Mouse (Mus musculus) CH12.LX (cell line): Measurements from ENCODE around the gene Clk2. TPM values are rescaled to one million over a fixed set of nuclear protein-coding genes. Genes with fewer than 3 reads are reported as not detected.

ENCODE experiments used
- DNase-seq: peaks from one replicate; pipeline ENCODE4 v3.0.0-alpha.2; 2013; ENCODE audit errors: extremely low read depth
- H3K27ac ChIP-seq: 2 replicates; pipeline ENCODE4 v1.5.1; 2012; ENCODE audit warnings: low read depth, mild to moderate bottlenecking, control low read depth, moderate library complexity; ENCODE audit not compliant: insufficient read depth
- H3K27me3 ChIP-seq: replicated peaks from 2 replicates; pipeline ENCODE3; 2012; ENCODE audit warnings: inconsistent platforms
- H3K36me3 ChIP-seq, 2 experiments: replicated peaks in 1 of 2; 2 replicates each; pipeline versions ENCODE3 to v1.6.1; 2012; ENCODE audit warnings: inconsistent platforms in 1 of 2, low read length in 1 of 2, mild to moderate bottlenecking in 1 of 2, mixed read lengths in 1 of 2, moderate library complexity in 1 of 2; ENCODE audit not compliant: control insufficient read depth in 1 of 2, insufficient read depth in 1 of 2
- H3K4me1 ChIP-seq, 2 experiments: 2 replicates each; pipeline ENCODE4 v1.6.1; 2012; ENCODE audit warnings: inconsistent platforms in 1 of 2, moderate library complexity in 1 of 2; ENCODE audit not compliant: insufficient read depth in 2 of 2, control insufficient read depth in 1 of 2
- H3K4me2 ChIP-seq: 2 replicates; pipeline ENCODE4 v1.6.1; 2012; ENCODE audit warnings: low read depth, mild to moderate bottlenecking, control low read depth; ENCODE audit not compliant: poor library complexity, insufficient read depth, severe bottlenecking
- H3K4me3 ChIP-seq, 3 experiments: fragments of 150-350 bp in 1 of 3; sonication (generic) in 1 of 3; replicated peaks in 1 of 3; 2 replicates each; pipeline versions ENCODE3 to v1.5.1; 2011 to 2012; ENCODE audit warnings: low read depth in 2 of 3, low read length in 2 of 3, mild to moderate bottlenecking in 2 of 3, moderate library complexity in 2 of 3, control low read depth in 1 of 3, improper control_type of control experiment in 1 of 3, inconsistent platforms in 1 of 3, mixed read lengths in 1 of 3; ENCODE audit not compliant: poor library complexity in 1 of 3
- H3K79me2 ChIP-seq: replicated peaks from 2 replicates; pipeline ENCODE4 v1.6.1; 2012; ENCODE audit warnings: mild to moderate bottlenecking, moderate library complexity; ENCODE audit not compliant: control insufficient read depth, poor library complexity, insufficient read depth, severe bottlenecking; ENCODE audit errors: extremely low read depth
- H3K9ac ChIP-seq: 2 replicates; pipeline ENCODE4 v1.6.1; 2012; ENCODE audit warnings: low read depth, mild to moderate bottlenecking, control low read depth, moderate library complexity; ENCODE audit not compliant: insufficient read depth
- H3K9me3 ChIP-seq: replicated peaks from 2 replicates; pipeline ENCODE3; 2012; ENCODE audit warnings: low read length, inconsistent platforms, mixed read lengths
- CHD1 ChIP-seq: IDR thresholded peaks from 2 replicates; pipeline ENCODE4 v1.6.1; 2012; ENCODE audit warnings: low read depth, low read length, improper control_type of control experiment, inconsistent platforms
- CTCF ChIP-seq, 2 experiments: IDR thresholded peaks in 1 of 2; conservative IDR thresholded peaks in 1 of 2; 2 replicates each; pipeline ENCODE4 v1.5.1; 2011 to 2012; ENCODE audit warnings: low read depth in 2 of 2, low read length in 2 of 2, improper control_type of control experiment in 1 of 2, inconsistent platforms in 1 of 2, mild to moderate bottlenecking in 1 of 2, moderate library complexity in 1 of 2
- EP300 ChIP-seq: IDR thresholded peaks from 2 replicates; pipeline ENCODE4 v1.6.1; 2011; ENCODE audit warnings: low read length, improper control_type of control experiment
- ETS1 ChIP-seq: conservative IDR thresholded peaks from 2 replicates; pipeline ENCODE4 v1.6.1; 2012; ENCODE audit warnings: low read depth, mild to moderate bottlenecking, inconsistent platforms, low read length, improper control_type of control experiment, moderate library complexity
- KAT2A ChIP-seq: IDR thresholded peaks from 2 replicates; pipeline ENCODE4 v1.6.1; 2012; ENCODE audit warnings: low read length, improper control_type of control experiment, inconsistent platforms; ENCODE audit not compliant: insufficient replicate concordance
- MAFK ChIP-seq: IDR thresholded peaks from 2 replicates; pipeline ENCODE4 v1.6.1; 2011; ENCODE audit warnings: low read length, improper control_type of control experiment; ENCODE audit not compliant: insufficient replicate concordance
- MXI1 ChIP-seq: IDR thresholded peaks from 2 replicates; pipeline ENCODE4 v1.6.1; 2011; ENCODE audit warnings: mild to moderate bottlenecking, low read depth, low read length, improper control_type of control experiment
- MYC ChIP-seq: IDR thresholded peaks from 2 replicates; pipeline ENCODE4 v1.6.1; 2011; ENCODE audit warnings: low read depth, mild to moderate bottlenecking, improper control_type of control experiment, low read length
- POLR2A ChIP-seq: IDR thresholded peaks from 2 replicates; pipeline ENCODE4 v1.6.1; 2011; ENCODE audit warnings: low read depth, mild to moderate bottlenecking, improper control_type of control experiment, low read length
- POLR2AphosphoS2 ChIP-seq: IDR thresholded peaks from 2 replicates; pipeline ENCODE4 v1.6.1; 2011; ENCODE audit warnings: low read depth, low read length, improper control_type of control experiment
- RCOR1 ChIP-seq: conservative IDR thresholded peaks from 2 replicates; pipeline ENCODE4 v1.6.1; 2012; ENCODE audit warnings: low read depth, mild to moderate bottlenecking, inconsistent platforms, low read length, improper control_type of control experiment
- TBP ChIP-seq: conservative IDR thresholded peaks from 2 replicates; pipeline ENCODE4 v1.6.1; 2011; ENCODE audit warnings: low read depth, low read length, improper control_type of control experiment
- USF2 ChIP-seq: conservative IDR thresholded peaks from 2 replicates; pipeline ENCODE4 v1.6.1; 2011; ENCODE audit warnings: low read depth, low read length, improper control_type of control experiment
- ZKSCAN1 ChIP-seq: IDR thresholded peaks from 2 replicates; pipeline ENCODE4 v1.6.1; 2012; ENCODE audit warnings: low read depth, inconsistent platforms, low read length, improper control_type of control experiment, borderline replicate concordance
- dilution Hi-C: fragments of 300-500 bp; cut with MboI; formaldehyde crosslinking; loops from 2 replicates; pipeline ENCODE4 v1.14.3; 2020; ENCODE audit warnings: low sequenced_read_pairs; ENCODE audit not compliant: extremely low pct_unique_long_range_greater_than_20kb, extremely low pct_ligation_motif_present
- in situ Hi-C: fragments of 300-500 bp; cut with MboI; formaldehyde crosslinking; loops from 3 replicates; pipeline ENCODE4 v1.14.3; 2019; ENCODE audit warnings: low sequenced_read_pairs, low pct_ligation_motif_present, low pct_unique_long_range_greater_than_20kb, mixed read lengths
- polyA plus RNA-seq: library from polyadenylated mRNA; unstranded; fragments of >175 nt; gene quantifications from 2 replicates; pipeline ENCODE4 v1.2.1, GENCODE M21; 2012; ENCODE audit warnings: low read depth; ENCODE audit not compliant: insufficient read length
- total RNA-seq, 2 experiments: library from RNA; depleted of rRNA; stranded (reverse); fragments of 300-350 nt in 1 of 2; fragments of >200 nt in 1 of 2; gene quantifications; 2 replicates each; pipeline ENCODE4 v1.2.3; 2012 to 2014

Clk2 gene
- total and polyA plus RNA-seq, 3 experiments, result 18.8 to 72.0 (median 29.9) TPM

DNA sequence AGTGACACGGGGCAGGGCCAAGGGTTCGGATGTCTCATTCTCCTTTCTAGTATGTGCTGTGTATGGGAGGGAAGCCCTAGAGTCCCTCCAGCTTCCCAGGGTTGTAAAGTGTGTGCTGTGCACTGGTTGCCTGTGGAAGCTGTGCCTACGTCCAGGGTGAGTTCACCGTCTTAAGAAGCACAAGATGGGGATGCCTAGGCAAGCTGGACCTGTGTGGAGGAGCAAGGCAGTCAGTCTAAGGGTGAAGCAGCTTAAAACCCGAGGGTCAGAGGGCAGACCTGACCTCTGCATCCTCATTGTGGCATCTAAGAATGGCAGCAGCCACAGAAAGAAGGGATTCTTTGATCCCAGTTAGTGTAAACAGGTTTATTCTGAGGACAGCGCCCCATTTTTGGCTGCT is 44.1 kb downstream of the Clk2 start:
- Histone ChIP-seq H3K4me2 (no peak overlapping the region), H3K27me3 (no peaks in the 10 kb centered on the region), H3K4me1 (peaks cover 8 to 31% of the 10 kb centered on the region in 2 experiments), H3K9me3 (no peaks in the 10 kb centered on the region), H3K36me3 (peaks cover 71 to 90% of the 10 kb centered on the region in 2 experiments), H3K9ac (no peak overlapping the region), H3K4me3 (no peak overlapping the region), H3K27ac (no peak overlapping the region), H3K79me2 (peaks cover 14% of the 10 kb centered on the region)
- in situ Hi-C loops, result loop anchor here (5.0 kb wide), 1 partner anchor 34 kb away; no protein-coding TSS in a partner anchor
- TF ChIP-seq EP300 (no peak), CHD1 (no peak), ETS1 (no peak), RCOR1 (no peak)
- dilution Hi-C loops, result no loop called here
- DNase-seq, result no peak

DNA sequence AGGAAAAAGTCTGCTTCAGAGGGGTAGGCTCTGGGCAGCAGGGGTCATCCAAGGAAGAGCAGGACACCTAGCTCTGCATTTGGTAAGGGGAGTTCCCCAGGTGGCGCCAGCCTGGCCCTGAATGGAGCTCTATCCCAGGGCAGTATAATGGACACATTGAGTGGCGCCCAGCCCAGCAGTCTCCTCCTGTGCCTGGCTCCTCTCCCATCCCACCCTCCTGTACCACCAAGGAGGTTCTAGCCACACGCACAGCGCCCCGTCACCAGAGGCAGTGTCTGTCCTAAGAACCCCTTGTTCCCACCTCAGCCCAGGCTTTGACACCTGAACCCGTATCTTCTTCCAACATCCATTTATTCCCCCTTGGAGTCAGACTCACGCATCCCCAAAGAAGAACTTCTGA is 45.1 kb downstream of the Clk2 start:
- no peak overlapping the region for H3K27ac ChIP-seq
- dilution Hi-C loops, result no loop called here
- no peak for TF ChIP-seq MYC
- TF ChIP-seq CTCF (conservative IDR thresholded peaks at IDR 0.05 in 1 of 2, IDR thresholded peaks at IDR 0.05 in 1 of 2; ENCODE audit: low read depth in 2 of 2, low read length in 2 of 2), result no peak
- TF ChIP-seq, all 38 proteins: peak for 0

GRCm38 (mm10) chr3:89210162-89210561 is 45.6 kb downstream of the Clk2 start:
- no peak for TF ChIP-seq POLR2A
- no peak for TF ChIP-seq POLR2AphosphoS2
- no peak for TF ChIP-seq CHD1
- no peak for TF ChIP-seq MAFK
- TF ChIP-seq TBP, result no peak
- TF ChIP-seq MXI1, result no peak
- TF ChIP-seq USF2, result no peak
- TF ChIP-seq RCOR1, result no peak
- no peak for TF ChIP-seq KAT2A
- no peak for TF ChIP-seq MYC
- no peak for TF ChIP-seq ZKSCAN1
- no peaks in the 10 kb centered on the region for H3K9me3 ChIP-seq
- no peak overlapping the region for H3K4me2 ChIP-seq
- in situ Hi-C loops, result no loop called here
- H3K27ac ChIP-seq, result no peak overlapping the region
- H3K27me3 ChIP-seq, result no peaks in the 10 kb centered on the region
- no peak for DNase-seq
- H3K79me2 ChIP-seq, result peaks cover 14% of the 10 kb centered on the region
- H3K9ac ChIP-seq, result no peak overlapping the region
- peaks cover 60 to 76% of the 10 kb centered on the region in 2 experiments for H3K36me3 ChIP-seq
- H3K4me3 ChIP-seq, result no peak overlapping the region
- dilution Hi-C loops, result no loop called here
- H3K4me1 ChIP-seq, result peaks cover 5 to 33% of the 10 kb centered on the region in 2 experiments; a peak in 3 of 4 replicates

More for the DNA sequence above, 45.1 kb downstream of the Clk2 start:
- Histone ChIP-seq H3K9me3 (no peaks in the 10 kb centered on the region), H3K4me2 (no peak overlapping the region), H3K4me1 (peaks cover 5 to 30% of the 10 kb centered on the region in 2 experiments; a peak in 3 of 4 replicates), H3K79me2 (peaks cover 14% of the 10 kb centered on the region), H3K9ac (no peak overlapping the region), H3K36me3 (peaks cover 63 to 80% of the 10 kb centered on the region in 2 experiments), H3K27me3 (no peaks in the 10 kb centered on the region), H3K4me3 (no peak overlapping the region)
- in situ Hi-C loops, result loop anchor here (5.0 kb wide), 1 partner anchor 33 kb away; no protein-coding TSS in a partner anchor
- no peak for DNase-seq
